Mouse (Mus musculus) limb, embryonic 10.5 days (tissue): ENCODE measurements around the gene Qrich1. TPM values are rescaled to one million over a fixed set of nuclear protein-coding genes. Genes with fewer than 3 reads are reported as not detected.

Experiments used
- DNase-seq: peaks from one replicate; pipeline ENCODE4 v3.0.0-alpha.2; 2017; ENCODE audit warnings: low spot score
- H3K27ac ChIP-seq: fragments of 300-500 bp; sonication (generic); 2 replicates; pipeline ENCODE4 v1.5.1; 2016; ENCODE audit warnings: mild to moderate bottlenecking
- H3K27me3 ChIP-seq: fragments of 300-500 bp; sonication (generic); 2 replicates; pipeline ENCODE4 v1.6.1; 2016; ENCODE audit warnings: low read depth, mild to moderate bottlenecking; ENCODE audit not compliant: poor library complexity, severe bottlenecking
- H3K36me3 ChIP-seq: fragments of 300-500 bp; sonication (generic); 2 replicates; pipeline ENCODE4 v1.6.1; 2016; ENCODE audit warnings: mild to moderate bottlenecking, moderate library complexity
- H3K4me1 ChIP-seq: fragments of 300-500 bp; sonication (generic); 2 replicates; pipeline ENCODE4 v1.6.1; 2016
- H3K4me3 ChIP-seq: fragments of 300-500 bp; sonication (generic); 2 replicates; pipeline ENCODE4 v1.5.1; 2016; ENCODE audit warnings: mild to moderate bottlenecking, moderate library complexity
- H3K9me3 ChIP-seq: fragments of 300-500 bp; sonication (generic); replicated peaks from 2 replicates; pipeline ENCODE4 v1.6.1; 2016; ENCODE audit warnings: mild to moderate bottlenecking
- WGBS: fragments of 180-500 bp; shearing (Covaris S2); methylation state at CpG from one replicate; pipeline ENCODE4 v1.1.7; 2016; 5-methylcytosine and 5-hydroxymethylcytosine counted together
- polyA plus RNA-seq: library from polyadenylated mRNA; unstranded; fragments of >200 nt; fragmentation: Nextera tagmentation; extraction: Ambion mirVana; gene quantifications from 2 replicates; pipeline ENCODE4 v1.2.1, GENCODE M21; 2016

The Qrich1 gene
- polyA plus RNA-seq: 170 and 173 TPM in 2 replicates

GRCm38 (mm10) chr9:108516380-108517251 is at the start of gene Qrich1:
Gene Qrich1 (plus strand): TSS chr9:108516806.
- H3K36me3 ChIP-seq: peaks cover 70% of the 10 kb centered on the region
- H3K4me1 ChIP-seq: peaks cover 22% of the 10 kb centered on the region
- H3K9me3 ChIP-seq: no peaks in the 10 kb centered on the region
- under 1% methylated on average over 50 of the region's 55 CpGs for WGBS
- peak within 1 kb of the TSS; percentile 93 for H3K4me3 ChIP-seq
- H3K27me3 ChIP-seq: no peaks in the 10 kb centered on the region
- H3K27ac ChIP-seq: peak within 1 kb of the TSS; percentile 99
- DNase-seq: peak; percentile 94

GRCm38 (mm10) chr9:108469430-108469829 is 47.2 kb upstream of the Qrich1 start:
- Histone ChIP-seq H3K27ac (no peak overlapping the region), H3K4me1 (no peaks in the 10 kb centered on the region), H3K4me3 (no peak overlapping the region), H3K9me3 (no peaks in the 10 kb centered on the region), H3K27me3 (no peaks in the 10 kb centered on the region), H3K36me3 (peaks cover 34% of the 10 kb centered on the region)
- DNase-seq: no peak
- 81% methylated on average over 5 of the region's 5 CpGs for WGBS

GRCm38 (mm10) chr9:108469845-108470244 is 46.8 kb upstream of the Qrich1 start:
- Histone ChIP-seq H3K4me1 (no peaks in the 10 kb centered on the region), H3K27ac (no peak overlapping the region), H3K4me3 (no peak overlapping the region), H3K9me3 (no peaks in the 10 kb centered on the region), H3K36me3 (peaks cover 30% of the 10 kb centered on the region), H3K27me3 (no peaks in the 10 kb centered on the region)
- WGBS: 78% methylated on average over 4 of the region's 4 CpGs
- no peak for DNase-seq

- 45% methylated on average over 1 of the region's 1 CpGs for WGBS
These were observed 42.1 kb upstream of the Qrich1 start for GRCm38 (mm10) chr9:108474528-108474927.

GRCm38 (mm10) chr9:108478638-108479156 is 37.9 kb upstream of the Qrich1 start:
- under 1% methylated on average over 20 of the region's 20 CpGs for WGBS
- Histone ChIP-seq H3K27me3 (no peaks in the 10 kb centered on the region), H3K36me3 (peaks cover 29% of the 10 kb centered on the region), H3K27ac (peak overlapping the region; percentile 89), H3K4me3 (peak overlapping the region; percentile 60), H3K9me3 (no peaks in the 10 kb centered on the region), H3K4me1 (peaks cover 30% of the 10 kb centered on the region)
- DNase-seq: peak; percentile 89

More at GRCm38 (mm10) chr9:108474528-108474927, 42.1 kb upstream of the Qrich1 start:
- DNase-seq: no peak
- Histone ChIP-seq H3K36me3 (no peaks in the 10 kb centered on the region), H3K4me1 (peaks cover 12% of the 10 kb centered on the region), H3K9me3 (no peaks in the 10 kb centered on the region), H3K27me3 (no peaks in the 10 kb centered on the region), H3K4me3 (no peak overlapping the region), H3K27ac (no peak overlapping the region)

GRCm38 (mm10) chr9:108479241-108479640 is 37.4 kb upstream of the Qrich1 start:
- Histone ChIP-seq H3K4me3 (peak overlapping the region; percentile 60), H3K27me3 (no peaks in the 10 kb centered on the region), H3K36me3 (peaks cover 35% of the 10 kb centered on the region), H3K27ac (peak overlapping the region; percentile 89), H3K4me1 (peaks cover 30% of the 10 kb centered on the region), H3K9me3 (no peaks in the 10 kb centered on the region)
- DNase-seq: peak; percentile 61
- 44% methylated on average over 11 of the region's 11 CpGs for WGBS

GRCm38 (mm10) chr9:108479721-108480351 is 36.8 kb upstream of the Qrich1 start, which contains the start of gene Lamb2:
Gene Lamb2 (plus strand): TSS chr9:108479736.
- H3K27me3 ChIP-seq: no peaks in the 10 kb centered on the region
- H3K4me3 ChIP-seq: peak within 1 kb of the TSS; percentile 60

GRCm38 (mm10) chr9:108480813-108481519 is 35.6 kb upstream of the Qrich1 start:
- Histone ChIP-seq H3K4me1 (peaks cover 30% of the 10 kb centered on the region), H3K9me3 (no peaks in the 10 kb centered on the region), H3K27ac (peak overlapping the region; percentile 89; the same call in 1 of the 2 replicates), H3K27me3 (no peaks in the 10 kb centered on the region), H3K36me3 (peaks cover 51% of the 10 kb centered on the region), H3K4me3 (peak overlapping the region; percentile 60)
- 94% methylated on average over 28 of the region's 28 CpGs for WGBS
- DNase-seq: no peak

More at GRCm38 (mm10) chr9:108479721-108480351, 36.8 kb upstream of the Qrich1 start, which contains the start of gene Lamb2:
- WGBS: 13% methylated on average over 10 of the region's 10 CpGs
- Histone ChIP-seq H3K27ac (peak within 1 kb of the TSS; percentile 89), H3K4me1 (peaks cover 30% of the 10 kb centered on the region), H3K9me3 (no peaks in the 10 kb centered on the region), H3K36me3 (peaks cover 40% of the 10 kb centered on the region)
- peak; percentile 57 for DNase-seq

- WGBS: 92% methylated on average over 19 of the region's 19 CpGs
- no peak for DNase-seq
- H3K36me3 ChIP-seq: peaks cover 58% of the 10 kb centered on the region
- H3K4me1 ChIP-seq: peaks cover 30% of the 10 kb centered on the region
- H3K27me3 ChIP-seq: no peaks in the 10 kb centered on the region
- H3K9me3 ChIP-seq: no peaks in the 10 kb centered on the region
- no peak overlapping the region for H3K4me3 ChIP-seq
- H3K27ac ChIP-seq: no peak overlapping the region
These were observed 34.9 kb upstream of the Qrich1 start for GRCm38 (mm10) chr9:108481520-108482210.

GRCm38 (mm10) chr9:108483051-108483790 is 33.4 kb upstream of the Qrich1 start:
- DNase-seq: no peak
- Histone ChIP-seq H3K27me3 (no peaks in the 10 kb centered on the region), H3K4me3 (no peak overlapping the region), H3K9me3 (no peaks in the 10 kb centered on the region), H3K36me3 (peaks cover 73% of the 10 kb centered on the region), H3K27ac (no peak overlapping the region), H3K4me1 (peaks cover 30% of the 10 kb centered on the region)
- 94% methylated on average over 18 of the region's 18 CpGs for WGBS

- Histone ChIP-seq H3K4me1 (peaks cover 23% of the 10 kb centered on the region), H3K36me3 (peaks cover 81% of the 10 kb centered on the region), H3K9me3 (no peaks in the 10 kb centered on the region), H3K4me3 (no peak overlapping the region), H3K27ac (no peak overlapping the region), H3K27me3 (no peaks in the 10 kb centered on the region)
- no peak for DNase-seq
- 93% methylated on average over 15 of the region's 15 CpGs for WGBS
These were observed 32.6 kb upstream of the Qrich1 start for GRCm38 (mm10) chr9:108484021-108484420.
